Comparison of ENCODE assay signal across 9 mouse cellular contexts in genomic region chr17:29928751-29929237, GRCm38 (mm10). TPM values are rescaled to one million over a fixed set of nuclear protein-coding genes. Genes with fewer than 3 reads are reported as not detected.
DNase-seq lines count a peak whose midpoint lies in the region; ATAC-seq lines count a peak whose summit lies in the region.
"Had no signal": no experiment of that assay in that cellular context is flagged by ENCODE, and none has a peak within 500 bp of the region (broad histone marks: within the 10 kb centered on the region; RNA-seq: fewer than 3 reads in every experiment).

No protein-coding gene starts in this region.

- 0 out of 2 replicates have a peak, but pooled peaks cover 3% of the 10 kb centered on the region for H3K4me1 ChIP-seq in liver, embryonic 11.5 days (replicated peaks; ENCODE audit: control insufficient read depth, insufficient read depth, low read length)
- peaks cover 6% of the 10 kb centered on the region; the same call in 1 of the 2 replicates for H3K4me1 ChIP-seq in stomach, embryonic 16.5 days (ENCODE audit: control insufficient read depth, insufficient read depth, low read length)
- H3K4me1 ChIP-seq: midbrain, embryonic 12.5 days had no signal

- WGBS in liver, embryonic 11.5 days, result 20% methylated on average over 16 of the region's 16 CpGs
- WGBS in stomach, embryonic 16.5 days, result 28% methylated on average over 16 of the region's 16 CpGs

- 0 out of 2 replicates have a peak, but pooled peaks have one; percentile 40 for ATAC-seq in granulocyte monocyte progenitor cell, adult 5-6 weeks (replicated peaks; ENCODE audit: poor library complexity, severe bottlenecking)
- 0 out of 2 replicates have a peak, but pooled peaks have one; percentile 23 for ATAC-seq in liver, embryonic 11.5 days (replicated peaks; ENCODE audit: low FRiP score)
- peak; percentile 88 for ATAC-seq in stomach, embryonic 16.5 days (ENCODE audit: insufficient read depth, low FRiP score)

- peak overlapping the region; percentile 23 for H3K4me2 ChIP-seq in liver, embryonic 11.5 days
- H3K4me2 ChIP-seq in stomach, embryonic 16.5 days (ENCODE audit: low read depth, low read length), result peak overlapping the region; percentile 31
- H3K4me2 ChIP-seq: midbrain, embryonic 12.5 days had no signal

- no peaks in the 10 kb centered on the region for H3K36me3 ChIP-seq in liver, embryonic 11.5 days (ENCODE audit: control insufficient read depth, insufficient read depth, low read length)
- H3K36me3 ChIP-seq in stomach, embryonic 16.5 days (ENCODE audit: control insufficient read depth, insufficient read depth, low read length), result no peaks in the 10 kb centered on the region
- H3K36me3 ChIP-seq: midbrain, embryonic 12.5 days had no signal

- H3K27me3 ChIP-seq in liver, embryonic 11.5 days (replicated peaks; ENCODE audit: control insufficient read depth, insufficient read depth, low read length), result peaks cover 11% of the 10 kb centered on the region; the same call in 1 of the 2 replicates
- no peaks in the 10 kb centered on the region for H3K27me3 ChIP-seq in stomach, embryonic 16.5 days (ENCODE audit: control insufficient read depth, insufficient read depth, low read length)

- H3K4me3 ChIP-seq in liver, embryonic 11.5 days (ENCODE audit: low read depth, low read length), result no peak overlapping the region
- no peak overlapping the region for H3K4me3 ChIP-seq in stomach, embryonic 16.5 days (replicated peaks; ENCODE audit: low read length)
- H3K4me3 ChIP-seq: midbrain, embryonic 12.5 days had no signal

- no peak overlapping the region for H3K27ac ChIP-seq in liver, embryonic 11.5 days (ENCODE audit: low read depth, low read length)
- H3K27ac ChIP-seq in stomach, embryonic 16.5 days (ENCODE audit: low read length), result peak overlapping the region; percentile 57
- H3K27ac ChIP-seq: midbrain, embryonic 12.5 days had no signal

- no peaks in the 10 kb centered on the region for H3K9me3 ChIP-seq in liver, embryonic 11.5 days (ENCODE audit: control insufficient read depth, low read length)
- H3K9me3 ChIP-seq in stomach, embryonic 16.5 days (replicated peaks; ENCODE audit: control insufficient read depth, low read length), result no peaks in the 10 kb centered on the region
- H3K9me3 ChIP-seq: midbrain, embryonic 12.5 days had no signal

- DNase-seq in right cerebral cortex, adult 18-20 months, result peak; percentile 20
- no peak for DNase-seq in right cerebral cortex, postnatal 25 days
- peak; percentile 17 for DNase-seq in c-Kit-positive CD71-negative TER-119-negative erythroid progenitor cells, embryonic 14.5 days (ENCODE audit: low read depth)
- DNase-seq in kidney, adult 11 months, result peak; percentile 87
- no peak for DNase-seq in liver, embryonic 11.5 days (ENCODE audit: low spot score)
- no peak for DNase-seq in retina, embryonic 14.5 days (ENCODE audit: low spot score)

- no peak overlapping the region for H3K9ac ChIP-seq in liver, embryonic 11.5 days (ENCODE audit: low read depth, low read length)
- H3K9ac ChIP-seq in stomach, embryonic 16.5 days (ENCODE audit: low read length), result no peak overlapping the region
- H3K9ac ChIP-seq: midbrain, embryonic 12.5 days had no signal

RNA-seq across cellular contexts. Expression of gene Mdga1, which starts 41.1 kb away (rescaled TPM):
- total RNA-seq in granulocyte monocyte progenitor cell, adult 5-6 weeks (2014; fragmentation: Nextera tagmentation), result 14.8 and 15.7 TPM in 2 replicates
- 4.0 and 7.8 TPM in 2 replicates for total RNA-seq in granulocyte monocyte progenitor cell, adult 5-6 weeks (2017)
- polyA plus RNA-seq in liver, embryonic 11.5 days (2014; fragmentation: Nextera tagmentation; extraction: Ambion mirVana), result 1.2 and 1.7 TPM in 2 replicates
- 2.9 and 3.5 TPM in 2 replicates for polyA plus RNA-seq in stomach, embryonic 16.5 days (2015; fragmentation: Nextera tagmentation; extraction: Ambion mirVana)

Comparison
In these comparisons a context has a peak if more than half of its experiments do, and no peak if none do; other contexts are left out.
1. DNase-seq: peak in right cerebral cortex, adult 18-20 months (single experiment), c-Kit-positive CD71-negative TER-119-negative erythroid progenitor cells, embryonic 14.5 days (single experiment) and kidney, adult 11 months (single experiment); none in right cerebral cortex, postnatal 25 days (single experiment), liver, embryonic 11.5 days (single experiment) and retina, embryonic 14.5 days (single experiment).
2. ATAC-seq: peak in every context shown above with its lines; median percentile 88 in stomach, embryonic 16.5 days; 40 in granulocyte monocyte progenitor cell, adult 5-6 weeks; 23 in liver, embryonic 11.5 days.